Mouse (Mus musculus) C2C12 (cell line): ENCODE measurements at regions not wholly inside any gene's neighbourhood (a gene's known extent, or its start where the extent isn't known, plus 50 kb on each side); places are given as distances from the start of the nearest gene placed in this dataset.

Experiments
- H3K27me3 ChIP-seq: one replicate; pipeline ENCODE4 v1.6.1; 2011; ENCODE audit not compliant: control insufficient read depth, insufficient read depth, insufficient read length
- H3K36me3 ChIP-seq: one replicate; pipeline ENCODE4 v1.6.1; 2011; ENCODE audit not compliant: control insufficient read depth, insufficient read depth
- H3K4me3 ChIP-seq: one replicate; pipeline ENCODE4 v1.5.1; 2011; ENCODE audit warnings: mild to moderate bottlenecking, control low read depth; ENCODE audit not compliant: poor library complexity, insufficient read depth, severe bottlenecking
- H3K79me2 ChIP-seq: one replicate; pipeline ENCODE4 v1.6.1; 2011; ENCODE audit not compliant: control insufficient read depth, insufficient read depth
- H3K79me3 ChIP-seq: one replicate; pipeline ENCODE4 v1.6.1; 2011; ENCODE audit warnings: low read depth, control low read depth
- H3ac ChIP-seq: one replicate; pipeline ENCODE3; 2011; ENCODE audit warnings: low read depth; ENCODE audit not compliant: control insufficient read depth, insufficient read length
- CEBPB ChIP-seq: IDR thresholded peaks from one replicate; pipeline ENCODE4 v1.6.1; 2011; ENCODE audit warnings: low read depth, mild to moderate bottlenecking, control low read depth, moderate library complexity
- CTCF ChIP-seq: IDR thresholded peaks from one replicate; pipeline ENCODE4 v1.5.1; 2011; ENCODE audit not compliant: control insufficient read depth, insufficient read depth, insufficient read length
- FOSL1 ChIP-seq: IDR thresholded peaks from one replicate; pipeline ENCODE4 v1.8.0; 2011; ENCODE audit warnings: mild to moderate bottlenecking, low read length; ENCODE audit not compliant: poor library complexity, insufficient read depth, severe bottlenecking
- MAX ChIP-seq: IDR thresholded peaks from one replicate; pipeline ENCODE4 v1.6.1; 2011; ENCODE audit warnings: mild to moderate bottlenecking, control low read depth
- MYOD1 ChIP-seq: IDR thresholded peaks from one replicate; pipeline ENCODE4 v1.6.1; 2011; ENCODE audit warnings: low read depth; ENCODE audit not compliant: control insufficient read depth, insufficient read length
- MYOG ChIP-seq: IDR thresholded peaks from one replicate; pipeline ENCODE4 v1.6.1; 2011; ENCODE audit not compliant: control insufficient read depth, insufficient read length; ENCODE audit errors: extremely low read depth
- USF1 ChIP-seq: IDR thresholded peaks from one replicate; pipeline ENCODE4 v1.6.1; 2011; ENCODE audit warnings: low read depth, mild to moderate bottlenecking, control low read depth, moderate library complexity

DNA sequence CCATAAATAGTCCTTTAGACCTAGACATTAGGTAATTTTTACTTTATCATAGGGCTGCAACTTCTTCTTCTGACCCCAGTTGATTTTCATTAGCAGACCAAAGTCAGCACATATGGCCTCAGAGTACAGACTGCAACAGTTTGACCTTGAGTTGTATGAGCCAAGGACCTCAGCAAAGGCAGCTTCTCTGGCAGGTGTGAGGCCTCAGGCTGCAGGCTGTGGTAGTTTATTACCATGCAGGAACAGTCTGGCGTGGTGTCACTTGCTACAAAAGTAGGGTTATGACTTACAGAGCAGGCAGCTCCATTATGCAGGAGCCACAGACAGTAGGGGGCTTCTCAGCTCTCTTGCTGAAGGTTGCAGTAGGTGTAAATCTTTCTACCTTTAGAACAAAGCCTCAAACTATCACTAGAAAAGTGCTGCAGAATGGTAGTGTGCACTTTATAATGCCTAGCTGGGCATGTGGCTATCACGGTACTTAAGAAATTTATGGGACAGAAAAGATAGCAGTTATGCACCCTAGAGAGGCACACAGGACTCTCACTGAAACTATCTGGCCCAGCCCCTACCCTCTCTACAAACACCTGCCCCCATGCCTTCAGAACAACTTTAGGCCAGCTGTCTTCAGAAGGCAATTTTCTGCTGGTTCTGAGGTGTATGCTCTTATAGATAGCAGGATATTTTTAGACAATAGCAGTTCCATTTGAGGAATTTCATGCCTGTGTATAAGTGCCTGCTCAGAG is 215.7 kb downstream of the Il15 start:
- H3K79me3 ChIP-seq = no peaks in the 10 kb centered on the region
- TF ChIP-seq MAX = no peak
- TF ChIP-seq MYOG = no peak
- TF ChIP-seq FOSL1 = no peak
- no peak for TF ChIP-seq CEBPB
- no peak for TF ChIP-seq CTCF
- no peak for TF ChIP-seq MYOD1
- TF ChIP-seq USF1 = no peak
- no peaks in the 10 kb centered on the region for H3K36me3 ChIP-seq

DNA sequence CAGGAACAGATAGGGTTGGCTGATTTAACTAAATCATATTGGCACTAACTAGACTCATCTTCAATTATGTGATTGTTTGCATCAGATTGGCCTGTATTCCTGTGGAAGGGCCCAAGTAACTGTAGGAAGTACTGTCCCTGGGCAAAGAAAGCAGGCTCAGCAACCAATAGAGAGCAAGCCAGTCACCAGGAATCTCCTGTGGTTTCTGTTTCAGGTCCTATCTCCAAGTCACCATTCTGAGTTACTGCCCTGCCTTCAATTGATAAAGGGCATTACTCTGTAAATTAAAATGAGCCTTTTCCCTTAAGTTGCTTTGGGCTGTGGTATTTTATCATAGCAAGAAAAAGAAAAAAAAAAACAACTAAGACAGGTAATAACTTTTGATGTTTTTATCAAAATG is 219.0 kb downstream of the Il15 start:
- no peak overlapping the region for H3ac ChIP-seq
- TF ChIP-seq MYOD1 = no peak
- TF ChIP-seq MAX = no peak
- no peak for TF ChIP-seq CEBPB
- TF ChIP-seq CTCF = no peak
- no peak for TF ChIP-seq FOSL1
- no peak for TF ChIP-seq MYOG
- TF ChIP-seq USF1 = no peak
- no peak overlapping the region for H3K4me3 ChIP-seq
- no peaks in the 10 kb centered on the region for H3K27me3 ChIP-seq
- H3K79me2 ChIP-seq = no peaks in the 10 kb centered on the region
- H3K79me3 ChIP-seq = no peaks in the 10 kb centered on the region
- no peaks in the 10 kb centered on the region for H3K36me3 ChIP-seq

More for the DNA sequence above, 215.7 kb downstream of the Il15 start:
- Histone ChIP-seq H3K27me3 (no peaks in the 10 kb centered on the region), H3ac (no peak overlapping the region), H3K79me2 (no peaks in the 10 kb centered on the region), H3K4me3 (no peak overlapping the region)
